Mouse (Mus musculus) liver, adult 2 months (tissue): ENCODE measurements at regions not wholly inside any gene's neighbourhood (a gene's known extent, or its start where the extent isn't known, plus 50 kb on each side); places are given as distances from the start of the nearest gene placed in this dataset.

ENCODE experiments used
- CTCF ChIP-seq: fragments of 200-500 bp; IDR thresholded peaks from 2 replicates; pipeline ENCODE4 v1.5.1; 2011; ENCODE audit warnings: low read depth, low read length, control low read depth
- POLR2A ChIP-seq: fragments of 200-500 bp; IDR thresholded peaks from 2 replicates; pipeline ENCODE4 v1.6.1; 2011; ENCODE audit warnings: low read length, control low read depth; ENCODE audit not compliant: insufficient read depth; ENCODE audit errors: extremely low read depth

GRCm38 (mm10) chr13:25361850-25362626 lies 91.7 kb upstream of the Nrsn1 start:
- TF ChIP-seq CTCF (no peak), POLR2A (no peak)
